Mouse (Mus musculus) frontal cortex, postnatal 14 days (tissue): ENCODE measurements around the gene Zfp36.
"Not testable (repeated sequence)": the region's sequence is repeated elsewhere in the genome, so short reads cannot be mapped to it uniquely, and the experiment has no call there.

ENCODE experiments used
- DNase-seq, 2 experiments: peaks; one replicate each; pipeline ENCODE4 v3.0.0; 2022; ENCODE audit warnings: low spot score in 2 of 2

Zfp36 gene

DNA sequence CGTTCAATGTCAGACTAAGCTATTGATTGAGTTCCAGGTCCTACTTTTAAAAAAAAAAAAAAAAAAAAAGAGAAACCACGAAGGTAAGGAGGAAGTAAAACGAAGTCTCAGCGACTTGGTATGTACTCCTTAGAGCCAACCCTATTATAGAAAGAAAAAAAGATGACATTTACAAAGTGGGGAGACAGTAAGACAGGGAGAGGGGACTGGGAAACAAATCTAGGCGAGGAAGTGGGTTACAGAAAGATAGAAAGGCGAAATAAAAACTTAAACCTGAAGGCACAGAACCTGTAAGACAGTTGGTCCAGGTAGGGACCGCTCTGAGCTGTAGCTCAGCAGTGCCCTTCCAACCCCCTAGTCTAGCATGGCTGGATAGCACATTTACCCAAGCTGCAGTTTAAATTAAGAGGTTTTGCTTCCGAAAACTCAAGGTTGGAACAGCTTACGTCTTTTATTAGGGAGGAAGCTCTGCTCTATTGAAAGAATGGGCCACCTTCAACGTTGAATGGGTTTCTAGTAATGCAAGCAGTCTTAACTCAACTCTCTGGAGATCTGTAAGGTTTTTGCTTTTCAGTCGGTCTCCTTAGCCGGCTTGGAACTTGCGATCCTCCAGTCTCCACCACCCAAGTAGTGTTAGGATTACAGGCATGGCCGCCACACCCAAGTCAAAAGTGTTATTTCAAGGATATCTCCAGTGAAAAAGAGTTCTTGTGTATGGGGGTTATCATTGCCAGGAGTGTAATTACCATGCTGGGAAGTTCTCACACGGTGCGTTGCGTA, at the start of gene Zfp36:
Zfp36 (minus strand) TSS at position 17 of the 780 bp plus-strand sequence.
- no peak for DNase-seq

DNA sequence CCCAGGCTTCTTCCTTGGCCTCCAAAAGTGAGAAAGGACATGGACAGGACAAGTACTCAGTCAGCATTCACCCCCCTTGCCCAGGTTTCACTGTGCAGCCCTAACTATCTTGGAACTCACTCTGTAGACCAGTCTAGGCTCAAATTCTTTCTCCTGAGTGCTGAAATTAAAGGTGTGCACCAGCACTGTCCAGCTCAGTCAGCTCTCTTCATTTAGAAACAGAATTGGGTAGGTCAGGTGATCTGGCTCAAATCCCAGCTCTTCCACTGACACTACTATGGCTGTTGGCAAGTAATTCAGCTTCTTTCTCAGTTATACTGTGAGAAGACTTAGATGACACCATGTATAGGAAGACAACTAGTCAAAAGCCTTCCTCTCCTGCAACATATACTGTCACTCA, 47.7 kb upstream of the Zfp36 start:
- no peak for DNase-seq

DNA sequence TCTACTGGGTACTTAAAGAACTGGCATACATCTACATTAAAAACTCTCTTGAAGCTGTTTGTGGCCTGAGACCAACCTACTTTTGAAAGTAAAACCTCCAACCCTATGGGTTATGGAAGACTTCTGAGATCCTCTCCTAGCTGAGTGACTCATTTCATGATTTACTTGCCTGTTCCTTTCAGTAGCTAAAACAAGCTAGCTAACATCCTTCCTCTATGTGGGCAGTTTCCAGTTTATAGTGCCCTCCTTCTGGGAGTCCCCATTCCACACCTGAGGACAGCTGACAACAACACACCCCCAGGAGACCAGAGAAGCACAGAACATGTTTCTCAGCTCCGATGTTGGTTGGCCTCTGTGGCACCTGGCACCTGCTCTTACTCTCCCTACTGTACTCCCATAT, 43.0 kb upstream of the Zfp36 start:
- DNase-seq = no peak

DNA sequence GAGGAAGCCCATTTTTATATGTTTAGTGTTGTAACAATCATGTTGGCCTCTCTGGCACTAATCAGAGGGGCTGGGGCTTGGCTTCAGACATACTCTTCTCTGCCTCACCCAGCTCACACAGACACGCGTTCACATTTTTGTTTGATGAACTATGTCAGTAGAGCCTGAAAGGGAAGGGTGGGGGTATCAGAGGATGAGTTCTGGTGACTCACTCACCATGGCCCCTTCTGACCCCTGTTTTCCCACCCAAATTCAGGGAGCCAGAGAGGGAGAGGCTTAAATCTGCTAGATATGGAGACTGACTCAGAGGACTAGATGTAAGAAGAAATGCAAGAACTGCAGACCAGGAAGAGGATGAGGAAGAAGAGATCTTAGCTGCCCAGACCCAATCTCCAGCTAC, 39.4 kb upstream of the Zfp36 start:
- no peak for DNase-seq

DNA sequence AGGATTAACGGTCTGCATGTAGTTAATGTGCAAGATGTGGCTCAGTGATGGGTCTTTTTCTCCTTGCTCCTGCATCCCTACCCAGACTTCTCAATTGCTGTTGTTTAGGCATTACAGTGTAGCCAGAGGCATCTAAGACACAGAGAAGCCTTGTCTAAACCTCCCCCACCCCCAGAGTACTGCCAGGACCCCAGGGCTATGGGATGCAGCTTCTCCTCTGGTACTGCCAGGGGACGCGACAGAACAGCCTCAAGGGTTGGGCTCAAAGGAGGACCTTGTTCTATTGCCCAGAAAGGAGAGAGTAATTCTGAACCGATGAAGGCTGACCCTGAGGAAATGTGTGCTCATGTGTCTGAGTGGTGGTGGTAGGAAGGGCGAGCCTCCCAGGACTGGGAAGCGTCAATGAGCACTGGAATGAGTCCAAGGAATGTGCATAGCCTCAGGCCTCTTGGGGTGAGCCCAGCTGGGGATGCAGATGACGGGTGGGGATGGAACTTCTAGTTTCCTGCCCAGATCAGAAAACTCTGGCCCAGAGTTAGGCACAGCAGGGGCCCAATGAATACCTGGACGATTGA, 38.1 kb upstream of the Zfp36 start:
- DNase-seq = no peak

DNA sequence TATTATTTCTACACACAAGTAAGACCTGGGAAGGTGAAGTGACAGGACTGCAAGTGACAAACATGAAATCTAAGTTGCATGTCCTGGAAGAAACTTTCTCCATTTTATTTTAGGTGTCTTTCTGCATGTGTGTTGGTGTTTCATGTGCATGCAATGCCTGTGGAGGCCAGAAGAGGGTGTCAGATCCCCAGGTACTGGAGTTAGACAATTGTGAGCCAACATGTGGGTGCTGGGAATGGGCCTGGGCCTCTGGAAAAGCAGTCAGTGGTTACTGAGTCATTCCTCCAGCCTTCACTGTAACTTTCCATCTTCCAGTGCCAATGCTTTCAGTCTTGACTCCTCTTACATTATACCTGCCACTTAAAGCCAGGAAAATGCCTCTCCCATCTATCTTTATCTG, 37.3 kb upstream of the Zfp36 start:
- no peak for DNase-seq

DNA sequence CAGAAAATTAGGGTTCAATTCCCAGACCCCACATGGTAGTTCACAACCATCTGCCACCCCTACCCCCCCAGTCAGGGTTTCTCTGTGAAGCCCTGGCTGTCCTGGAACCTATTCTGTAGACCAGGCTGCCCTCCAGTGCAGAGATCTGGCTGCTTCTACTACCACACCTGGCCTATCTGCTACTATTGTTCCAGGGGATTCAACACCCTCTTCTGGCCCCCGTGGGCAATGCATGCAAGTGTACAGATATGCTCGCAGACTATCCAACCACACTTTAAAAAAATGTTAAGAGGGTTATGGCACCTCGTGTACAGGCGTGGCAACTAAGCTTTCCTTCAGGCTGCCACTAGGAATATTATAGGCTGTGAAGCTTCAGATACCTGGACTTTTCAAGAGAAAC, 32.8 kb upstream of the Zfp36 start:
- DNase-seq = no peak

DNA sequence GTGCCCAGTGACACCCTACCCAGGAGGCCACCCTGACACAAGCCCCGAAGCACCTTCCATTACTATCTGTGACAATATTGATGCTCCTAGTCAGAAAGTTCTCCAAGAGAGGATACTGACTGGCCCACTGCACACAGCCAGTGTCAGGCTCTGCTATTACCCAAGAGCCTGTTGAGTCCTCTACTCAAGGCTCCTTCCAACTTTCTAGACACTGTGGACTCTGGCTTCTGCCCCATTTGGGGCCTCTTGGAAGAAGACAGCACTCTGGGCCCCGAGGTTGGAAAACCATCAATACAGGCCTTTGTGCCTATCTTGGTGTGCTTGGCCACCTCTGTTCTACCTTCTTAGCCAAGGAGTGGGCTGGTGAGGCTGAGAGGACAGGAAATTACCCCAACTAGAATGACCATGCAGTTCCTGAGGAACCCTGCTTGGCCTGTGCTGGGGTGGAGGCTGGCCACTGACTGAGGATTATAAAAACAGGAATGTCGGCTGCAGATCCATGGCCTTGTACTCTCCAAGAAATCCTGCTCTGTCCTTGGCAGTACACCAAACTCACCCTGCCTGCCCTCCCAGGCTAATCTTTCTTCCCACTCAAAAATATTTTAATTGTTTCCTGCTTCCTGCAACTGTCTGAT, 30.9 kb upstream of the Zfp36 start:
- DNase-seq = no peak

DNA sequence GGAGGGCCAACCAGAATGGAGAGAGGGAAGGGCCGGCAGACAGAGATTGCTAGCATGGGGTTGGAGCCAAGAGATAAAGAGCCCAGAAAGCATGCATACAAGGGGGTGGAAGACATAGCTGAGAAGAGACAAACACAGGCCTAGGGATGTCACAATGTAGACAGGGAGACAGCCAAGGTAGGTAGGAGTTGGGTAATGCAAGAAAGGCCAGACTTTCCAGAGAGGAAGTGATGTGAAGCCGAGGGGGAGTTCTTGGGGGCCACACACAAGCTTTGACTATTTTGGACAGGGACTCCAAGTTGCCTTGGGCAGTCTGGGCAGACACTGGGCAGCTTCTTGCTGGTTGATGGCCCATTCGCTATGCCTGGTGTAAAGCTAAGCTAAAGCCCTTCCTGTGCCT, 21.9 kb upstream of the Zfp36 start:
- DNase-seq = no peak

DNA sequence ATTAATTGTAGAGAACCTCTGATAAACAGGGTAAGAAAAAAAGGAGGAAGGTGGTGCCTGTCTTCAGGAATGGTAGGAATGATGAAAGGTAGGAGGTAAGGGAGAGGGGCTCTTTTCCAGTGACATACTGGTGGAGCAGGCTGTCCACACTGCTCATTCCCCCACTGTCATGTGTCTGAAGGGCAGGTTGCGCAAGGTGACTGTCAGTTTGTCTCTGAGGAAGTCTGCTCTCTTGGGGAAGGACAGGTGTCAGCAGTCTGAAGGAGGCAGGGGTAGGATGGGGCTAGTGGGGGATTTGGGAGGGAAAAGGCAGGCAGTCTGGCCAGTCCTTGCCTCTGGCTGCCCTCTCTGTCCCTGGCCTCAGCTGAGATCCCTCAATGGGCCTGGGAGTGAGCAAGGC, 21.0 kb upstream of the Zfp36 start:
- no peak for DNase-seq

DNA sequence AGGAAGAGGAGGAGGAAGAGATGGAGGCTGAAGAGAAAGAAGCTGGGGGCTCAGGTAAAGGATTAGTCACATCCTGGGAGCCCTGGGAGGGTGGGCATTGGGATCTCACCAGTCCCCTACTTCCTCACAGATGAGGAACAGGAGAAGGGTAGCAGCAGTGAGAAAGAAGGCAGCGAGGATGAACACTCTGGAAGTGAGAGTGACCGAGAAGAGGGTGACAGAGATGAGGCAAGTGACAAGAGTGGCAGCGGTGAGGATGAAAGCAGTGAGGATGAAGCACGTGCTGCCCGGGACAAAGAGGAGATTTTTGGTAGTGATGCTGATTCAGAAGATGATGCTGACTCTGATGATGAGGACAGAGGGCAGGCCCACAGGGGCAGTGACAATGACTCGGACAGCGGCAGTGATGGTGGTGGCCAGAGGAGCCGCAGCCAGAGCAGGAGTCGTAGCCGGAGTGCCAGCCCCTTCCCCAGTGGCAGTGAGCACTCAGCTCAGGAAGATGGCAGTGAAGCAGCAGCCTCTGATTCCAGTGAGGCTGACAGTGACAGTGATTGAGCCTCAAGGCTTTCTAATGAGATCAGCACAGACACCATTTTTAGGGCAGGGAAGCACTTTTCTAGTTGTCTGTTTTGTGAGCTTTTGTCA, 18.8 kb upstream of the Zfp36 start:
- DNase-seq = no peak

DNA sequence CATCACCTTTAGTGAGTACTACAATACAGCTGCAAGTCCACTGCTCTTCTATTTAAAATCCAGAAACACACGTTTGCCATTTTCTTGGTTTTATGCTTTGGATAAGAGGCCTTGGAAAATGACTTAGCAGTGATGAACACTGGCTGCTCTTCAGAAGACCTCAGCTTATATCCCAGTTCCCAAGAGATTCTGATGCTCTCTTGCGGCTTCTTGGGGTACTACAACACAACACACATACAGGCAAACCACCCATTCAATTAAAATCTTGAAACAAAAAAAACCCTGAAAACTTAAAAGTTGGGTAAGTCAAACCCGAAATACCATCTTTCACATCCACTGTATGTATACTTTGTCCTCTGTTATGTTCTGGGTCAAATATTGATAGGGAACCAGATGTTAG, 17.9 kb upstream of the Zfp36 start:
- DNase-seq = no peak

DNA sequence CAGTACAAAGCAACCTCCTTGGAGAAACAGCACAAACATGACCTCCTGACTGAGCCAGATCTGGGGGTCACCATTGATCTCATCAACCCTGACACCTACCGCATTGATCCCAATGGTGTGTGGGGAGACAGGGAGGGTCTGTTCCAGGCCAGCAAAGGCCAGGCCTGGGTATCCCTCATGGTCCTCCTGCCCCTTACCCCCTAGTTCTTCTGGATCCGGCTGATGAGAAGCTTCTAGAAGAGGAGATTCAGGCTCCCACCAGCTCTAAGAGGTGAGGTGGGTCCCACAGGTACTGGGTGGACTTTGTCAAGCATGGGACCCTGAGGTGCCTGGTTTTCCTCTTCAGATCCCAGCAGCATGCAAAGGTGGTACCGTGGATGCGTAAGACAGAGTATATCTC, 15.4 kb upstream of the Zfp36 start:
- DNase-seq = no peak

DNA sequence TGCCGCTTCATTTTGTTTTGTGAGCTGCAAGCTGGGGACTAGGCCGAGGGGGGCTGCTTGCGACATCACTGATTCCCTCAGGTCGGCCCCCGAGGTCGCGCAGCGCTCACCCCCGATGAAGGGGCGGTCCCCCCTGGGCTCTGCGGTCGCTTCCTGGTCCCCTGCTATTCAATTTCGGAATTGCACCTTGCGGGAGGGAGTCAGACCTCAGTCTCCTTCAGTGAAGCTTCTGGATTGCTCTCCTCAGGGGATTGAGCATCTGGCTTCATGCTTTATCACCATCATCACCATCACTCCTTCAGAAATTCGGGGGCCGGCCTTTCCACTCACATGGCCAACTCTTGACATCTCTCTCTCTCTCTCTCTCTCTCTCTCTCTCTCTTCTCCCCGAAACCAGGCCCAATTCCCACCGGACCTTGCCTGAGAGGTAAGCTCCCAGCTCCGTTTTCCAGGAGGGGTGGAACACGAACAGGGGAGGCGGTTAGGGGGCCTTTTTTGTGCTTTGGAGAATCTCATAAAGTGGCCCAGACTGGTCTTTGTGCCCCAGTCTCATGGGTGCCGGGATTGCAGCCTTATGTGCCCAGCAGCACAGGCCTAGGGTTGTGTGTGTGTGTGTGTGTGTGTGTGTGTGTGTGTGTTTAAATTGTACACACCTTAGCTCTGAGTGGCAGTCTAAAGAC, 13.4 kb upstream of the Zfp36 start:
- peak in 1 of 2 experiments; percentile 3 for DNase-seq

DNA sequence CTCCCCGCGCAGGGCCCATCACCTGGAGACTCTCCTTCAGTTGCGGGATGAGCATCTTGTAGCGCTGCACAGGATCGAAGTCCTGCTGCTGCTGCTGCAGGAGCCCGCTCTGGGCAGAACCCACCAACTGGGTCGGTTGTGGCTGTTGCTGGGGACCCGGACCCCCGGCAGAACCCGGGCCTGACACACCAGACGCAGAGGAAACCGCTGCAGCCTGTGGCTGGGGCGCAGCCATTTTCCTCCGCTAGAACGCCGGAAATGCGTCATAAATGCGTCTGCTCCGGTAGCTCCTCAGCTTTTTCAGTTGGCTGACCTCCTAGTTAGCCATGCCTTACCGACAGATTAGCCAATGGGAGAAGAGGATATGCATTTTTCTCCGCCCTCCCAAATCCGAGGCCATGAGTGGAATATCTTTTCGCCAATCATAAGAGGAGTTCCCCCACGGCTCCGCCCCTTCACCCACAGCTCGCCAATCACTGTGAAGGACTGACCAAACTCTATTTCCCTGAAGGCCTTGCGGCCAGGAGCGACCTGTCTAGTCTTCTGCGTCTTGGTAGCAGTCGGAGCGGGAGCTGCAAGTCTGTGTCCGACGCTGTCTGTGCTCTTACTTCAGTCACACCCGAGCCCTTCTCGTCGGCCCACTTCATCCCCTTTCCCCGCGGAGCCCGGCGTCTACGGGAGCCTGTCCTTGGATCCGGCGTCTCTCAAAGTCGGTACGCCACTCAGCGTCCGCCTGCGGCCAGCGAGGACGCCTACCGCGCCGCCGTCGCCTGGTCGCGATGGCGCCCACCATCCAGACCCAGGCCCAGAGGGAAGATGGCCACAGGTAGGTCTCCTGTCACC, 12.6 kb upstream of the Zfp36 start, which contains the start of the genes Med29 and Paf1:
Med29 (minus strand) TSS at position 280 of the 843 bp plus-strand sequence.
Paf1 (plus strand) TSS at position 523 of the 843 bp plus-strand sequence.
- peak; percentile 97 to 98 for DNase-seq

DNA sequence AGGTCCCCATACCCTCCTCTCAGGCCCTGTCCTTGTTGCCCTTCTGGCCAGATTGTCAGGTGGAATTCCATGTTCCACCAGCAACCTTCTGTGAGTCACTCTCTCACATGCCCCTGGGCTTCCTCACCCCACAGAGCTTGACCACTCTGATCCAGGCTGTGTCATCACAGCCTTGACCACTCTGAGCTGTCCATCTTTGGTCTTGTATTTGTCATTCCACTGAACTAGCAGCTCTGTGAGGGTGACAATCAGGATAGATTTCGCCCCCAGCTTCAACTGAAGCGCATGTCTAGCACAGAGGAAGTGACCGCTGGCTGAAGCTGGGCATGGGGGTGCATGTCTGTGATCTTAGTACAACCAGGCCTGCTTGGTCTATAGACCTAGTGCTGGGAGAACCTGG, 10.3 kb upstream of the Zfp36 start:
- DNase-seq = no peak

DNA sequence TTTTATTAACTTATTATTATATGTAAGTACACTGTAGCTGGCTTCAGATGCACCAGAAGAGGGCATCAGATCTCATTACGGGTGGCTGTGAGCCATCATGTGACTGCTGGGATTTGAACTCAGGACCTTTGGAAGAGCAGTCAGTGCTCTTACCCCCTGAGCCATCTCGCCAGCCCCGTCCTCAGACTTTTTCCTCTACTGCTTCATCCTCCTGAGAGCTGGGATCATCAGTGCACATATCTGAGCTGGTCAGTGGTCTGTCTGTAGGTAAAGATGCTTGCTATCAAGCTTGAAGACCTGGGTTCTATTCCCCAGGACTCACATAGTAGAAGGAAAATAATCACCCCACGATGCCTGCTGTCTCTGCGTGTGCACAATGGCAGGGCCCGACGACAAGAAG, 7.3 kb upstream of the Zfp36 start:
- not testable (repeated sequence) for DNase-seq

DNA sequence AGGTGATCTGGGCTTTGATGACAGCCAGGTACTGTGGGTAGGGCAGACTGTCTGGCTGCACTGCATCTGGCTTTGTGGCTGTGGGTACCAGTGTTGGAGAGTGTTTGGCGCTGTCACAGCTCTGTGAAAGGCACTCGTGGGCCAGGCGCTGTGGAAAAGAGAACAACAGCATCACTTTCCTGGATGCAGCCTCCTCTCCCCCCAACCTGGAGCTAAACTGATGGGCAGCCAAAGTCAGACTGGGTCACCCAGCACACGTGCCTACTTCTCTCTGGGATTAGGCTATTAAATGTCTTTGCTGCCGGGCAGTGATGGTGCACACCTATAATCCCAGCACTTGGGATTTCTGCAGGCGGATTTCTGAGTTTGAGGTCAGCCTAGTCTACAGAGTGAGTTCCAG, 6.8 kb upstream of the Zfp36 start:
- not testable (repeated sequence) for DNase-seq

DNA sequence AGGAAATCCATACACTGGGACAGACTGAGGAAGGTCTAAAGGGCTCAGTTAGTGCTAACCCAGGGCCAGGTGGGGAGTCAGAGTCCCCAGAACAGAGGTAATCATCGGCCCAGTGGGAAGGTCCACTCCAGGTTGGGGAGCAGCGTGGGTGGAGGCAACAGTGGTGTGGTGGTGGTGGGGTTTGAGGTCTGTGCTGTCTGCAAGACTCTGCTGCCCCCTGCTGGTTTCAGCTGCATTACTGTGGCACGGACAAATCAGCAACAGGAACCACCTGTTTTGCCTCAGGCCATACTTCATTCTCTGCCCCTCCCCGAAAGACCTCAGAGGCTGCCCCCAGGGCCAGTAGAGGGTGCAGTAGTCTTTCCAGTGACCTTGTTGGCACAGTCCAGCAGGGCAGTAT, 6.4 kb upstream of the Zfp36 start:
- DNase-seq = peak; percentile 63 to 71

DNA sequence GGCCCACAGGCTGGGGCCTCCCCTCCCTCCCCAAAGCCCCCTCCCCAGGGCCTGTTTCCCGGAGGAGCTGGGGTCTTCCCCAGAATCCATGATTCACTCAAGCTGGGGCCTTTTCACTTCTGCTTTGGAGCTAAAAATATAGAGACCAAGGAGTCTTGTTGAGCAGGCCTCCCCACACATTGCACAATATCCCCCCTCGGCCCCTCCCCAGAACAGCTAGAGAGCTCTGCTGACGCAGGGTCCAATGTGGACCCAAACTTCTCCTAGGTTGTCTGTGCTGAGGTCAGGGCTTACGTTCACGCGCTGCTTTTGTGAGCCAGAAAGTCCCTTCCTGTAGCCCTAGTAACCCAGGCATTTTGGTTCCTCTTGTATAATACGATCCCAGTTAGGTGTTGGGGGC, 6.0 kb upstream of the Zfp36 start:
- no peak for DNase-seq

DNA sequence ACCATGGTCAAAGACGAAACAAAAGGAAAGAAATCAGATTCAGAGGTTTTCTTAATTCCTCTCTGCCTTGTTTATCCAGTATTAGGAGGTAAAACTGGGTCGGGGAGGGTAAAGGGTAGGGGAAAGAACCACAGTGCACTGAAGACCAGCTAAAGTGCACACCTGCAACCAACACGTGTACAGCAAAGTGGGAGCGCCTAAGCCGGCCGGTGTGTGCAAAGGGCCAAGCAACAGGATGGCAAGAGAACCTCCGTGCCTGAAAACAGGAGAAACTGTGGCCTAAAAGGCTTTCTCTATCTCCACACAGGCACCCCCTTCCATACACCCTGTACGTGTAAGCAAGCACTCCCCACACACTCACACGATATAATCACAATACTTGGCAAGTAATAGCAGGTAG, 5.1 kb upstream of the Zfp36 start:
- no peak for DNase-seq
